Mouse (Mus musculus) MEL (cell line): ENCODE measurements around the gene Nutf2-ps1.

Source experiments
- CHD2 ChIP-seq: IDR thresholded peaks from 2 replicates; pipeline ENCODE4 v1.6.1; 2011; ENCODE audit warnings: low read length, improper control_type of control experiment
- CTCF ChIP-seq, 3 experiments: IDR thresholded peaks in 2 of 3; conservative IDR thresholded peaks in 1 of 3; 2 replicates each; pipeline ENCODE4 v1.5.1; 2011 to 2012; ENCODE audit warnings: low read length in 3 of 3, low read depth in 2 of 3, mild to moderate bottlenecking in 2 of 3, improper control_type of control experiment in 1 of 3, inconsistent platforms in 1 of 3, mixed read lengths in 1 of 3, moderate library complexity in 1 of 3; ENCODE audit not compliant: control insufficient read depth in 1 of 3, insufficient read depth in 1 of 3, poor library complexity in 1 of 3, severe bottlenecking in 1 of 3
- EP300 ChIP-seq, 2 experiments: IDR thresholded peaks; 2 replicates each; pipeline ENCODE4 v1.6.1; 2011; ENCODE audit warnings: improper control_type of control experiment in 2 of 2, low read length in 2 of 2, low read depth in 1 of 2, mild to moderate bottlenecking in 1 of 2
- GATA1 ChIP-seq: IDR thresholded peaks from 2 replicates; pipeline ENCODE4 v1.6.1; 2011; ENCODE audit warnings: low read depth, low read length, improper control_type of control experiment
- MAFK ChIP-seq: IDR thresholded peaks from 2 replicates; pipeline ENCODE4 v1.6.1; 2011; ENCODE audit warnings: low read depth, mild to moderate bottlenecking, low read length, improper control_type of control experiment, borderline replicate concordance
- MAX ChIP-seq: IDR thresholded peaks from 2 replicates; pipeline ENCODE4 v1.6.1; 2011; ENCODE audit warnings: low read length, improper control_type of control experiment
- POLR2A ChIP-seq, 2 experiments: IDR thresholded peaks; 2 replicates each; pipeline ENCODE4 v1.6.1; 2011 to 2012; ENCODE audit warnings: low read length in 2 of 2, mild to moderate bottlenecking in 2 of 2, control low read depth in 1 of 2, improper control_type of control experiment in 1 of 2, low read depth in 1 of 2, moderate library complexity in 1 of 2; ENCODE audit not compliant: control insufficient read depth in 1 of 2, insufficient read depth in 1 of 2, poor library complexity in 1 of 2
- SIN3A ChIP-seq: IDR thresholded peaks from 2 replicates; pipeline ENCODE4 v1.6.1; 2012; ENCODE audit warnings: low read length, improper control_type of control experiment, inconsistent platforms
- TBP ChIP-seq: IDR thresholded peaks from 2 replicates; pipeline ENCODE4 v1.8.0; 2011; ENCODE audit warnings: low read depth, low read length, improper control_type of control experiment
- USF1 ChIP-seq: IDR thresholded peaks from 2 replicates; pipeline ENCODE4 v1.6.1; 2014; ENCODE audit warnings: low read depth, mild to moderate bottlenecking, inconsistent platforms, low read length, improper control_type of control experiment, moderate library complexity
- ZC3H11A ChIP-seq: IDR thresholded peaks from 2 replicates; pipeline ENCODE4 v1.6.1; 2012; ENCODE audit warnings: low read depth, mild to moderate bottlenecking, inconsistent platforms, low read length, improper control_type of control experiment

DNA sequence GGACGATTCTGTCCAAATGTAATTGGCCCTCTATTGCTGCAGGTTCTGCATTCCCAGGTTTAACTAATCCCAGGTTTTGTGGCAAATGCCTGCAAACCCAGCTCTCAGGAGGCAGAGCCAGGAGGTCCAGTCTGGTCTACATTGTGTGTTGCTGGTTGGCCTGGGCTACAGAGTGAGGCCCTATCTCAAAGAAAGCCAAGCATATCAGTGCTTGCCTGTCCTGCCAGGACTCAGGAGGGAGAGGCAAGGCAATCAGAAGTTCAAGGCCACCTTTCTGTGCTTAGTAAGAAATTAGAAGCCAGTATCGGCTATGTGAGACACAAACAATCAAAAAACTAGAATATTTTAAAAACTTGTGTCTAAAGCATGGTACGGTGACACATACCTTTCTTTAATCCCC lies 15.7 kb downstream of the Nutf2-ps1 start:
- TF ChIP-seq MAFK, result no peak
- no peak for TF ChIP-seq CTCF (IDR thresholded peaks at IDR 0.05 in 2 of 3, conservative IDR thresholded peaks at IDR 0.05 in 1 of 3; ENCODE audit: control insufficient read depth in 1 of 3, insufficient read depth in 1 of 3, low read depth in 2 of 3, low read length in 3 of 3, poor library complexity in 1 of 3, severe bottlenecking in 1 of 3)
- no peak for TF ChIP-seq USF1
- TF ChIP-seq POLR2A (IDR thresholded peaks at IDR 0.05; ENCODE audit: control insufficient read depth in 1 of 2, insufficient read depth in 1 of 2, low read depth in 1 of 2, low read length in 2 of 2, poor library complexity in 1 of 2), result no peak
- TF ChIP-seq SIN3A, result no peak
- no peak for TF ChIP-seq CHD2
- no peak for TF ChIP-seq ZC3H11A
- TF ChIP-seq MAX, result no peak
- no peak for TF ChIP-seq GATA1
- no peak for TF ChIP-seq TBP
- no peak for TF ChIP-seq EP300 (IDR thresholded peaks at IDR 0.05; ENCODE audit: low read depth in 1 of 2, low read length in 2 of 2)
